Mouse (Mus musculus) stomach, postnatal 0 days (tissue): ENCODE measurements around the gene Gm29609. TPM values are rescaled to one million over a fixed set of nuclear protein-coding genes. Genes with fewer than 3 reads are reported as not detected.

Experiments
- ATAC-seq: fragments of 200-750 bp; cut with Nextera tagmentation; 2 replicates; pipeline ENCODE4 v1.8.0; 2017; ENCODE audit not compliant: low FRiP score, low TSS enrichment
- DNase-seq: peaks from one replicate; pipeline ENCODE4 v3.0.0-alpha.2; 2016; ENCODE audit warnings: low spot score
- H3K27ac ChIP-seq: fragments of 300-500 bp; sonication (generic); replicated peaks from 2 replicates; pipeline ENCODE4 v1.5.1; 2014; ENCODE audit warnings: mild to moderate bottlenecking, control low read depth
- H3K27me3 ChIP-seq: fragments of 300-500 bp; sonication (generic); 2 replicates; pipeline ENCODE4 v1.6.1; 2014; ENCODE audit warnings: low read length; ENCODE audit not compliant: control insufficient read depth, insufficient read depth
- H3K36me3 ChIP-seq: fragments of 300-500 bp; sonication (generic); 2 replicates; pipeline ENCODE4 v1.6.1; 2014; ENCODE audit warnings: low read length, mixed read lengths; ENCODE audit not compliant: control insufficient read depth, insufficient read depth
- H3K4me1 ChIP-seq: fragments of 300-500 bp; sonication (generic); replicated peaks from 2 replicates; pipeline ENCODE4 v1.6.1; 2014; ENCODE audit warnings: antibody characterized with exemption; ENCODE audit not compliant: control insufficient read depth, insufficient read depth
- H3K4me2 ChIP-seq: fragments of 300-500 bp; sonication (generic); replicated peaks from 2 replicates; pipeline ENCODE4 v1.6.1; 2014; ENCODE audit warnings: low read depth, mild to moderate bottlenecking, control low read depth, moderate library complexity
- H3K4me3 ChIP-seq: fragments of 300-500 bp; sonication (generic); 2 replicates; pipeline ENCODE4 v1.5.1; 2014; ENCODE audit warnings: low read depth, low read length, control low read depth
- H3K9ac ChIP-seq: fragments of 300-500 bp; sonication (generic); 2 replicates; pipeline ENCODE4 v1.6.1; 2014; ENCODE audit warnings: mild to moderate bottlenecking, low read length, control low read depth, mixed read lengths
- H3K9me3 ChIP-seq: fragments of 300-500 bp; sonication (generic); 2 replicates; pipeline ENCODE4 v1.6.1; 2016; ENCODE audit warnings: low read length; ENCODE audit not compliant: control insufficient read depth
- CTCF ChIP-seq: IDR thresholded peaks from 2 replicates; pipeline ENCODE4 v1.5.1; 2016; ENCODE audit warnings: antibody characterized with exemption, low read depth, mild to moderate bottlenecking, moderate library complexity
- EP300 ChIP-seq: optimal IDR thresholded peaks from 2 replicates; pipeline ENCODE3; 2016; ENCODE audit warnings: antibody characterized with exemption
- WGBS: fragments of 180-500 bp; shearing (Covaris S2); extraction: QIAGEN DNeasy Blood & Tissue Kit; methylation state at CpG from one replicate; pipeline ENCODE4 v1.1.7; 2014; 5-methylcytosine and 5-hydroxymethylcytosine counted together
- polyA plus RNA-seq: library from polyadenylated mRNA; unstranded; fragments of >200 nt; fragmentation: Nextera tagmentation; extraction: Ambion mirVana; gene quantifications from 2 replicates; pipeline ENCODE4 v1.2.1, GENCODE M21; 2015

Gm29609 gene
- polyA plus RNA-seq, 1 experiment from 2014 or later: 0.57 TPM

- Histone ChIP-seq H3K4me2 (no peak overlapping the region), H3K4me1 (no peaks in the 10 kb centered on the region), H3K27me3 (no peaks in the 10 kb centered on the region), H3K36me3 (peaks cover 43% of the 10 kb centered on the region), H3K9ac (no peak overlapping the region), H3K9me3 (peaks cover 5% of the 10 kb centered on the region), H3K27ac (no peak overlapping the region), H3K4me3 (no peak overlapping the region)
- TF ChIP-seq CTCF (peak; percentile 54), EP300 (no peak)
- DNase-seq: peak; percentile 35
- 79% methylated on average over 9 of the region's 9 CpGs for WGBS
- ATAC-seq: no peak
These were observed 20.2 kb upstream of the Gm29609 start for GRCm38 (mm10) chr5:31199893-31200292.

- Histone ChIP-seq H3K27ac (no peak overlapping the region), H3K36me3 (peaks cover 45% of the 10 kb centered on the region)
- ATAC-seq: no peak
These were observed 19.7 kb upstream of the Gm29609 start for GRCm38 (mm10) chr5:31199321-31199892.

GRCm38 (mm10) chr5:31198616-31199320, 19.1 kb upstream of the Gm29609 start:
- ATAC-seq (no peak), DNase-seq (no peak)
- Histone ChIP-seq H3K4me1 (0 out of 2 replicates have a peak, but pooled peaks cover 3% of the 10 kb centered on the region), H3K36me3 (peaks cover 43% of the 10 kb centered on the region), H3K27me3 (no peaks in the 10 kb centered on the region), H3K27ac (no peak overlapping the region), H3K9me3 (peaks cover 5% of the 10 kb centered on the region), H3K4me2 (no peak overlapping the region), H3K4me3 (no peak overlapping the region), H3K9ac (no peak overlapping the region)
- TF ChIP-seq EP300: no peak
- no peak for TF ChIP-seq CTCF
- 79% methylated on average over 5 of the region's 5 CpGs for WGBS

More at GRCm38 (mm10) chr5:31199321-31199892, 19.7 kb upstream of the Gm29609 start:
- Histone ChIP-seq H3K9me3 (peaks cover 5% of the 10 kb centered on the region), H3K4me2 (no peak overlapping the region), H3K4me3 (no peak overlapping the region), H3K9ac (no peak overlapping the region), H3K4me1 (no peaks in the 10 kb centered on the region), H3K27me3 (no peaks in the 10 kb centered on the region)
- no peak for DNase-seq
- no peak for TF ChIP-seq CTCF
- no peak for TF ChIP-seq EP300
- WGBS: 88% methylated on average over 19 of the region's 19 CpGs

GRCm38 (mm10) chr5:31198170-31198569, 18.5 kb upstream of the Gm29609 start:
- H3K36me3 ChIP-seq: peaks cover 42% of the 10 kb centered on the region
- H3K27me3 ChIP-seq: no peaks in the 10 kb centered on the region
- 0 out of 2 replicates have a peak, but pooled peaks cover 3% of the 10 kb centered on the region for H3K4me1 ChIP-seq
- H3K27ac ChIP-seq: no peak overlapping the region
- no peak overlapping the region for H3K9ac ChIP-seq
- DNase-seq (no peak), ATAC-seq (no peak)
- H3K4me3 ChIP-seq: no peak overlapping the region
- no peak overlapping the region for H3K4me2 ChIP-seq
- no peak for TF ChIP-seq EP300
- TF ChIP-seq CTCF: no peak
- WGBS: 69% methylated on average over 9 of the region's 9 CpGs
- peaks cover 5% of the 10 kb centered on the region for H3K9me3 ChIP-seq

- 0 out of 2 replicates have a peak, but pooled peaks cover 3% of the 10 kb centered on the region for H3K4me1 ChIP-seq
- no peak overlapping the region for H3K4me2 ChIP-seq
- DNase-seq (no peak), ATAC-seq (no peak)
- no peak overlapping the region for H3K4me3 ChIP-seq
- no peak overlapping the region for H3K27ac ChIP-seq
- H3K9me3 ChIP-seq: peaks cover 5% of the 10 kb centered on the region
- H3K9ac ChIP-seq: no peak overlapping the region
- 89% methylated on average over 12 of the region's 12 CpGs for WGBS
- peaks cover 42% of the 10 kb centered on the region for H3K36me3 ChIP-seq
- H3K27me3 ChIP-seq: no peaks in the 10 kb centered on the region
- no peak for TF ChIP-seq CTCF
- no peak for TF ChIP-seq EP300
These were observed 17.4 kb upstream of the Gm29609 start for GRCm38 (mm10) chr5:31197072-31197471.

- ATAC-seq (no peak), DNase-seq (no peak)
- H3K9ac ChIP-seq: no peak overlapping the region; the same call in 1 of the 2 replicates
- H3K27ac ChIP-seq: peak overlapping the region; percentile 67
- H3K4me1 ChIP-seq: 0 out of 2 replicates have a peak, but pooled peaks cover 3% of the 10 kb centered on the region
- no peak overlapping the region for H3K4me2 ChIP-seq
- TF ChIP-seq CTCF: no peak
- TF ChIP-seq EP300: no peak
- 81% methylated on average over 10 of the region's 10 CpGs for WGBS
- peaks cover 42% of the 10 kb centered on the region for H3K36me3 ChIP-seq
- H3K4me3 ChIP-seq: no peak overlapping the region
- peaks cover 5% of the 10 kb centered on the region for H3K9me3 ChIP-seq
- no peaks in the 10 kb centered on the region for H3K27me3 ChIP-seq
These were observed 16.5 kb upstream of the Gm29609 start for GRCm38 (mm10) chr5:31196207-31196606.
